Mouse (Mus musculus): ENCODE measurements around the gene Gm43720.

Gene Gm43720

GRCm38 (mm10) chr5:138279585-138280424 lies at the start of gene Gm43720, which contains the start of the genes Gpc2 and Stag3:
Gene Gm43720 (minus strand): TSS chr5:138279958.
Gene Gpc2 (minus strand): TSS chr5:138280005.
Gene Stag3 (plus strand): TSS chr5:138280240.
- peak; percentile 78 to 87 for DNase-seq (ENCODE audit: low spot score in 2 of 2)

- DNase-seq (ENCODE audit: low spot score in 2 of 2), result no peak
Measured at GRCm38 (mm10) chr5:138312795-138313194, 33.0 kb upstream of the Gm43720 start.

GRCm38 (mm10) chr5:138299613-138300012 lies 19.9 kb upstream of the Gm43720 start:
- DNase-seq (ENCODE audit: low spot score in 2 of 2), result no peak

GRCm38 (mm10) chr5:138294158-138294557 lies 14.4 kb upstream of the Gm43720 start:
- DNase-seq (ENCODE audit: low spot score in 2 of 2), result no peak

GRCm38 (mm10) chr5:138291638-138292037 lies 11.9 kb upstream of the Gm43720 start:
- DNase-seq (ENCODE audit: low spot score in 2 of 2), result no peak

- peak in 1 of 2 experiments; percentile 21 for DNase-seq (ENCODE audit: low spot score in 2 of 2)
Measured at GRCm38 (mm10) chr5:138287861-138288260, 8.1 kb upstream of the Gm43720 start.

- peak; percentile 24 to 46 for DNase-seq (ENCODE audit: low spot score in 2 of 2)
Measured at GRCm38 (mm10) chr5:138283540-138283939, 3.8 kb upstream of the Gm43720 start.

GRCm38 (mm10) chr5:138281798-138282197 lies 2.0 kb upstream of the Gm43720 start:
- DNase-seq (ENCODE audit: low spot score in 2 of 2), result no peak

GRCm38 (mm10) chr5:138280829-138281228 lies 1.1 kb upstream of the Gm43720 start:
- no peak for DNase-seq (ENCODE audit: low spot score in 2 of 2)

- DNase-seq (ENCODE audit: low spot score in 2 of 2), result no peak
Measured at GRCm38 (mm10) chr5:138280425-138280768, 639 bp upstream of the Gm43720 start.

GRCm38 (mm10) chr5:138277994-138278393 lies 1.8 kb downstream of the Gm43720 start:
- no peak for DNase-seq (ENCODE audit: low spot score in 2 of 2)

GRCm38 (mm10) chr5:138275216-138276050 lies 4.3 kb downstream of the Gm43720 start:
- no peak for DNase-seq (ENCODE audit: low spot score in 2 of 2)

- DNase-seq (ENCODE audit: low spot score in 2 of 2), result no peak
Measured at GRCm38 (mm10) chr5:138274186-138274585, 5.6 kb downstream of the Gm43720 start.

GRCm38 (mm10) chr5:138272409-138272923 lies 7.3 kb downstream of the Gm43720 start, which contains the start of gene Gal3st4:
Gene Gal3st4 (minus strand): TSS chr5:138272840.
- DNase-seq (ENCODE audit: low spot score in 2 of 2), result no peak

GRCm38 (mm10) chr5:138271232-138271631 lies 8.5 kb downstream of the Gm43720 start:
- DNase-seq (ENCODE audit: low spot score in 2 of 2), result no peak

- DNase-seq (ENCODE audit: low spot score in 2 of 2), result no peak
Measured at GRCm38 (mm10) chr5:138268980-138269379, 10.8 kb downstream of the Gm43720 start.

GRCm38 (mm10) chr5:138267114-138267513 lies 12.6 kb downstream of the Gm43720 start:
- no peak for DNase-seq (ENCODE audit: low spot score in 2 of 2)

- no peak for DNase-seq (ENCODE audit: low spot score in 2 of 2)
Measured at GRCm38 (mm10) chr5:138265712-138266111, 14.0 kb downstream of the Gm43720 start.

GRCm38 (mm10) chr5:138264207-138264578 lies 15.6 kb downstream of the Gm43720 start:
- no peak for DNase-seq (ENCODE audit: low spot score in 2 of 2)

- peak; percentile 86 to 89 for DNase-seq (ENCODE audit: low spot score in 2 of 2)
Measured at GRCm38 (mm10) chr5:138263260-138264206, 16.2 kb downstream of the Gm43720 start, which contains the start of gene BC037034. Gene BC037034 (minus strand): TSS chr5:138264033.

Data from natural killer cell, adult 2 months (primary cell).